Mouse (Mus musculus) neutrophil, adult 59 days (primary cell): ENCODE results near the gene Olfr1134. TPM values are rescaled to one million over a fixed set of nuclear protein-coding genes. Genes with fewer than 3 reads are reported as not detected.

Source experiments
- total RNA-seq, 2 experiments: library from RNA; stranded (reverse); gene quantifications; 1 replicate in 1 of 2; 2 replicates in 1 of 2; pipeline ENCODE4 v1.2.4; 2023

The Olfr1134 gene
- not detected for total RNA-seq

DNA sequence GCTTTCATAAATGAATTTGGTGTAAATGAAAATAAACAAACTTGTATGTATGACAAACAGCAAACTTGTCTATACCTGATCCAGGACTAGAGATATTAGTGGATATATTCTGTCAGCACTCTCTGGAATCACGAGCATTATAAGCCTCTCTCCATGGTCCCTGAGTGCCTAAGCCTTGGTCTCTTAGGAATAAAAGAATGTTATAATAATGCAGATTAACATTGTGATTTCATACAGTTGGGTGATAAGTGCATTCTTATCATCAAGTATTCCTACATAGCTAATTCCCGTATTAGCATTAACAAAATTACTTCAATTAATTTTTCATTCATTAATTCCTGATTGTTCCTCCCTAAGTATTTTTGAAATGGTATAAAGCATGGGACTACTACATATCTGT, at the start of gene Olfr1134:
TSS of gene Olfr1134 (minus strand) at position 101 of the 400 bp plus-strand sequence.

DNA sequence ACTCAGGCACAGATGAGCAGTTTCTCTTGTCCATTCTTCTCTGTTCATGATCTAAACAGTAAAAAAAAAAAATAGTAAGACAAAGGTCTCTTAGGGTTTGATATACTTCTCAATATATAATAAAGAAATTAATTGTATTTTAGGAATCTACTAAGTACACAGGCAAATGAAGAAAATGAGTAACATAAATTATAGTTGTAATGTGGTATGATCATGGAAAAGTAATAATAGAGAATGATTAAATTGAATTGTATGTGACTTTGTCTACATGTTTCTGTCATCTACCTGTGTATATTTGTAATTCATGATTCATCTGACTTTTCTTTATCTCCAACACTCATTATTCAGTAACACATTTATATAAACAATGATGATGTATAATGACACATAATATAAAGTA, 35.6 kb upstream of the Olfr1134 start, which contains the start of gene Olfr1136:
TSS of gene Olfr1136 (minus strand) at position 101 of the 400 bp plus-strand sequence.

DNA sequence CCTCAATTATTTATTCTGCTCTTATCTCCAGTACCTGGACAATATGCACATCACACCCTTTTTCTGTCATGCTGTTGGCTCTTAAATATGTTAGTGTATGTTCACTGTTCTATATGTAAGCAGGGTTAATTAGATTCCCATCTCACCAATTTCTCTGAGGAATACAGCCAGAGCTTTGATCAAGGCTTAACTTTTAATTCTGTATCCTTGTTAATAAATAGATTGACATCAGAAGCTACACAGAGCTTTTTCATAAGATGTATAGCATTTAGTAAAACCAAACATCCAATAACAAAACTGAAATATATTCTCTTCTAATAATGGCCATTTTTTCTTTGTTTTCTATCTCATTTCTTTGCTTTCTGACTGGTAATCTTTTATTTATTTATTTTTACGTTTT, 15.3 kb upstream of the Olfr1134 start, which contains the start of gene Olfr1135:
TSS of gene Olfr1135 (minus strand) at position 101 of the 400 bp plus-strand sequence.

DNA sequence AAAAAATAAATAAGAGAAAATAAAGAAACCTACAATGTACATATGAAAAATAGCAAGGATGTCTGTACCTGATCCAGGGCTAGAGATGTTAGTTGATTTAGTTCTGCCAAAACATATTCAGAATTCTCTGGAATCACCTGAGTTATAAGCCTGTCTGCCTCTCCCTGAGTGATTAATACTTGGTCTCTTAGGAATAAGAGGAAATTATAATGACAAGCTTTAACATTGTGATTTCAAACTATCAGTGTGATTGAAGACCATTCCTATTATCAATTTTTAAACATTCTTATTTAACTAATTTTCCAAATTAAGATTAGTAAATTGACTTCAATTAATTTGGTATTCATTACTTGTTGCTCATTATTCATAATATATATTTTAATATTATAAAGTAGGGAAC, 11.0 kb downstream of the Olfr1134 start, which contains the start of gene Olfr1133:
TSS of gene Olfr1133 (minus strand) at position 101 of the 400 bp plus-strand sequence.

DNA sequence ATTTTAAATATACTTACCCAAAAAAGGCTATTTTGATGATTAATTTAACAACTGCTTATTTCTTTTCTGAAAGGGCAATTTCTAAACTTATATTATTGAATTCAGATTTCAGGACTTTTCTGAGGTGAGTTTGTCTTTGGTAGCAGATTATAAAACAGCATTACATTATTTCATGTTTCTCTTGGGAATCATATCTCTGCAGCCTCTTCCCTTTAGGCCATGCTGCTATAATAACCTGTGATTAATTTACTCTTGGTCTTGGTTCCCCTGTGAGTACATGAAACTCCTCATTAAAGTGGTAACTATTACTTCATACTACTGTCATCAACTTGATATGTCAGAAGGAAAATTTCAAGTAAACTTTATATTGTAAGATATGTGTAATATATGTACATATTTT, 20.8 kb downstream of the Olfr1134 start, which contains the start of gene Olfr1132:
TSS of gene Olfr1132 (minus strand) at position 101 of the 400 bp plus-strand sequence.

DNA sequence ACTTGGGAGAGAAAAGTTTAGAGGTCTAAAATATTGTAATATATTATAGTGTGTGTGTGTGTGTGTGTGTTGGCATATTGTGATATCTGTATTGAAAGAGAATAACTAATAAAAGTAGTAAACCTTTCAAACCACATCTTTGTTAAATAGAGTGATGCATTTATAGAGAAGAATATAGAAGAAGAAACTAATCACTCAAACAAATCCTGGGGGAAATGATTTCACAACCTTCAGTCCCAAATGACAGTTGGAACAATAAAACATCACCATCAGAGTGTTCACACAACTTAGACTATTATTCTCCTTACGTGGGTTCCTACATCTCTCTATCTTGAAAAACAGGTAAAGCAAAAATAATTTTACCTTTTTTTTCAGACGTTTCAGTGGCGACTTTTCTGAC, 31.5 kb downstream of the Olfr1134 start, which contains the start of gene Olfr1131:
TSS of gene Olfr1131 (plus strand) at position 301 of the 400 bp plus-strand sequence.

DNA sequence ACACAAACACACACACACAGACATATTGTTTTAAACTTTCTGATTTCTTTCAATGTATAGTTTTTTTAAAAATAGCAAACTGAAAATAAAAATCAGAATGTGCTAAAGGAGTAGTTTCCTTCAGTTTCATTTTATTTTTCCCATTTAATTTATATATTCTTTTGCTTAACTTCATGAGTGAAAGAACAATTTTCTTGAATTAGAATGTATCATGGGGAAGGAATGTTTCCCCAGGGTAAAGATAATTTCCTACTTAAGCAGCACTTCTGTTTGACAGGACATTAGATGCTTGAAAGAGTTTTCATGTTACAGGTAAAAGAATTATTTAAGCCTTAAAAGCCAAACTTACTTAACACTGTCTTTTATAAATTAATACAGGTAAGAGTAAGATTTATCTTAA, 52.3 kb downstream of the Olfr1134 start, which contains the start of gene Olfr1130:
TSS of gene Olfr1130 (plus strand) at position 301 of the 400 bp plus-strand sequence.

Other genes with a start within 250 kb of the Olfr1134 start
- not detected for gene Olfr1123, start 241.8 kb downstream of the Olfr1134 start, total RNA-seq
- not detected for gene Olfr1124, start 228.2 kb downstream of the Olfr1134 start, total RNA-seq
- gene Olfr1126, start 204.5 kb downstream of the Olfr1134 start, total RNA-seq: not detected
- not detected for gene Pramel7, start 161.4 kb downstream of the Olfr1134 start, total RNA-seq
- gene Pramel6, start 151.9 kb downstream of the Olfr1134 start, total RNA-seq: not detected
- not detected for gene Olfr153, start 126.7 kb downstream of the Olfr1134 start, total RNA-seq
- not detected for gene Olfr1128, start 112.9 kb downstream of the Olfr1134 start, total RNA-seq
- gene Olfr1129, start 84.6 kb downstream of the Olfr1134 start, total RNA-seq: not detected
- gene Olfr1130, start 52.2 kb downstream of the Olfr1134 start, total RNA-seq: not detected
- gene Olfr1131, start 31.4 kb downstream of the Olfr1134 start, total RNA-seq: not detected
- not detected for gene Olfr1132, start 20.9 kb downstream of the Olfr1134 start, total RNA-seq
- not detected for gene Olfr1133, start 11.1 kb downstream of the Olfr1134 start, total RNA-seq
- gene Olfr1135, start 15.2 kb upstream of the Olfr1134 start, total RNA-seq: not detected
- not detected for gene Olfr1136, start 35.5 kb upstream of the Olfr1134 start, total RNA-seq
- not detected for gene Olfr1137, start 54.7 kb upstream of the Olfr1134 start, total RNA-seq
- gene Olfr1138, start 81.5 kb upstream of the Olfr1134 start, total RNA-seq: not detected
- not detected for gene Olfr1140, start 85.3 kb upstream of the Olfr1134 start, total RNA-seq
- gene Olfr1141, start 95.5 kb upstream of the Olfr1134 start, total RNA-seq: not detected
- gene Olfr152, start 121.0 kb upstream of the Olfr1134 start, total RNA-seq: not detected
- gene Olfr1143, start 142.1 kb upstream of the Olfr1134 start, total RNA-seq: not detected
- gene Olfr1145, start 151.4 kb upstream of the Olfr1134 start, total RNA-seq: not detected
- gene Olfr1148, start 172.1 kb upstream of the Olfr1134 start, total RNA-seq: not detected
- gene Olfr1150-ps1, start 185.5 kb upstream of the Olfr1134 start, total RNA-seq: not detected
- gene Olfr1151, start 197.4 kb upstream of the Olfr1134 start, total RNA-seq: not detected
- not detected for gene Olfr1152, start 208.0 kb upstream of the Olfr1134 start, total RNA-seq
- not detected for gene Olfr1153, start 236.5 kb upstream of the Olfr1134 start, total RNA-seq
- not detected for gene Olfr1154, start 246.7 kb upstream of the Olfr1134 start, total RNA-seq